Mouse (Mus musculus) G1E (cell line): ENCODE results near the gene Cckbr.

Experiments
- CTCF ChIP-seq: IDR thresholded peaks from 2 replicates; pipeline ENCODE4 v1.5.1; 2012; ENCODE audit warnings: low read depth, low read length, inconsistent platforms, mixed read lengths
- GATA2 ChIP-seq: IDR thresholded peaks from 2 replicates; pipeline ENCODE4 v1.6.1; 2012; ENCODE audit warnings: low read depth, low read length, inconsistent platforms, borderline replicate concordance
- POLR2AphosphoS5 ChIP-seq: IDR thresholded peaks from 2 replicates; pipeline ENCODE4 v1.6.1; 2012; ENCODE audit warnings: low read depth, low read length, inconsistent platforms; ENCODE audit not compliant: insufficient replicate concordance

GRCm38 (mm10) chr7:105514561-105514960, 89.0 kb downstream of the Cckbr start:
- TF ChIP-seq POLR2AphosphoS5: no peak
- TF ChIP-seq CTCF: no peak
- TF ChIP-seq GATA2: no peak
